Comparison of ENCODE assay signal across 11 mouse cellular contexts in genomic region chr15:62500966-62501365, GRCm38 (mm10).
DNase-seq lines count a peak whose midpoint lies in the region; ATAC-seq lines count a peak whose summit lies in the region.
"Had no signal": no experiment of that assay in that cellular context is flagged by ENCODE, and none has a peak within 500 bp of the region (broad histone marks: within the 10 kb centered on the region; RNA-seq: fewer than 3 reads in every experiment).

No protein-coding gene starts in this region.

- no peak overlapping the region for H3K4me2 ChIP-seq in liver, embryonic 15.5 days
- no peak overlapping the region for H3K4me2 ChIP-seq in liver, embryonic 12.5 days

- H3K27ac ChIP-seq in liver, embryonic 15.5 days (replicated peaks), result no peak overlapping the region
- H3K27ac ChIP-seq in liver, embryonic 12.5 days, result no peak overlapping the region
- H3K27ac ChIP-seq: heart, adult 2 months had no signal

- H3K4me3 ChIP-seq in liver, embryonic 15.5 days (replicated peaks), result no peak overlapping the region
- H3K4me3 ChIP-seq in liver, embryonic 12.5 days, result no peak overlapping the region
- H3K4me3 ChIP-seq: heart, adult 2 months had no signal

- no peaks in the 10 kb centered on the region for H3K9me3 ChIP-seq in liver, embryonic 15.5 days (replicated peaks)
- no peaks in the 10 kb centered on the region for H3K9me3 ChIP-seq in liver, embryonic 12.5 days (replicated peaks)
- H3K9me3 ChIP-seq: G1E had no signal

- no peaks in the 10 kb centered on the region for H3K27me3 ChIP-seq in liver, embryonic 15.5 days
- no peaks in the 10 kb centered on the region for H3K27me3 ChIP-seq in liver, embryonic 12.5 days (replicated peaks)

- WGBS in liver, embryonic 15.5 days (ENCODE audit: insufficient replicate concordance), result 43% methylated on average over 4 of the region's 4 CpGs
- WGBS in liver, embryonic 12.5 days (ENCODE audit: insufficient replicate concordance), result 52% methylated on average over 4 of the region's 4 CpGs

- ATAC-seq in liver, embryonic 15.5 days (ENCODE audit: insufficient read depth), result peak; percentile 49; the same call in 1 of the 2 replicates
- ATAC-seq in liver, embryonic 12.5 days, result no peak

- peak; percentile 11 for DNase-seq in embryo, embryonic 10.5 days (ENCODE audit: low spot score)
- peak; percentile 93 for DNase-seq in kidney, adult 9 months
- peak; percentile 74 for DNase-seq in skeletal muscle tissue, adult 2 months (ENCODE audit: low read depth, low spot score)
- DNase-seq in spleen, adult 18-20 months, result no peak
- no peak for DNase-seq in retina, postnatal 1 day
- DNase-seq in layer of hippocampus, adult 8-10 months (ENCODE audit: low spot score in 2 of 2), result no peak
- DNase-seq: cerebellum, postnatal 36 days had no signal

- no peak overlapping the region for H3K9ac ChIP-seq in liver, embryonic 15.5 days
- no peak overlapping the region for H3K9ac ChIP-seq in liver, embryonic 12.5 days

- H3K4me1 ChIP-seq in liver, embryonic 15.5 days (replicated peaks), result 0 out of 2 replicates have a peak, but pooled peaks cover 2% of the 10 kb centered on the region
- no peaks in the 10 kb centered on the region for H3K4me1 ChIP-seq in liver, embryonic 12.5 days

- no peaks in the 10 kb centered on the region for H3K36me3 ChIP-seq in liver, embryonic 15.5 days (replicated peaks)
- no peaks in the 10 kb centered on the region for H3K36me3 ChIP-seq in liver, embryonic 12.5 days
- H3K36me3 ChIP-seq: G1E had no signal

Comparison
In these comparisons a context has a peak if more than half of its experiments do, and no peak if none do; other contexts are left out.
1. DNase-seq: peak in embryo, embryonic 10.5 days (single experiment), kidney, adult 9 months (single experiment) and skeletal muscle tissue, adult 2 months (single experiment); none in spleen, adult 18-20 months (0 of 2), retina, postnatal 1 day (single experiment) and layer of hippocampus, adult 8-10 months (0 of 2).